Mouse (Mus musculus): Measurements from ENCODE around the gene Anks1b. TPM values are rescaled to one million over a fixed set of nuclear protein-coding genes. Genes with fewer than 3 reads are reported as not detected.

Gene Anks1b
- polyA plus RNA-seq (2012; rRNA removed) = 87.7 and 97.9 TPM in 2 replicates

DNA sequence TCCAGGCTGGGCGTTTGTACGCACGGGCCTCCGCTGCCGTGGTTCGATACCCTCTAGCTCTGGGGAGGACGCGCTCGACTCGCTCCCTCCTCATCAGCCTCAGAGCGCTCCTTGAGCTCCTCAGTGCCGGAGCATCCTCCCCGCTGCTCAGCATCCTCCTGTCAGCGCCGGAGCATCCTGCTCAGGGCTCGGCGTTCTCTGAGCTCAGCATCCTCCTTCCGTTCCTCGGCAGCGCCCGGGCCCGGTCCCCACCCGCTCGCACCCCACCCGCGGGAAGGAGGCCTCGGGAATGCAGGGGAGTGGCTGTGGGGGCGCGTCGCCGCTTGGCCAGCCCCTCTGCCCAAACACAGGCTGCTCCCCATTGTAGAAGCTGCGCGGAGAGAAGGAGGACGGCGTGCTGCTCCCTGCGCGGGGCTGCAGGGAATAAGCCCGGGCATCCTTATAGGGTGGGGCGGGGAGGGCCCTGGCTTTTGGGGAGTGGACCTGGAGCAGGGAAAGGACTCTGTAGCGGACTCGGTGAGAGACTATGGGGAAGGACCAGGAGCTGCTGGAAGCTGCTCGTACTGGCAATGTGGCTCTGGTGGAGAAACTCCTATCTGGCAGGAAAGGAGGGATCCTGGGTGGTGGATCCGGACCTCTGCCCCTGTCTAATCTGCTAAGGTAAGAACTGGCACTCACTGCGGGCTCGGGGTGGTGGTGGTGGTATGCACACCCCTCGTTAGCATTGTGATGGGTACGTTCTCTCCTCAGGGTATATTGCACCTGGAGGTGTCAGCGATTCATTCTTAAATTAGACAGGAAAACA, at the start of gene Anks1b:
TSS of gene Anks1b (plus strand) at position 364 of the 805 bp plus-strand sequence.

Other genes starting within 250 kb of the Anks1b start
- 44.1 and 44.4 TPM in 2 replicates for gene Scyl2, start 187.2 kb upstream of the Anks1b start, polyA plus RNA-seq (2012; rRNA removed)
- 30.1 and 33.6 TPM in 2 replicates for gene Actr6, start 141.2 kb upstream of the Anks1b start, polyA plus RNA-seq (2012; rRNA removed)
- gene Uhrf1bp1l, start 128.5 kb upstream of the Anks1b start, polyA plus RNA-seq (2012; rRNA removed) = 33.7 and 37.5 TPM in 2 replicates